ENCODE assay signal across 13 mouse cellular contexts in the genomic region with DNA sequence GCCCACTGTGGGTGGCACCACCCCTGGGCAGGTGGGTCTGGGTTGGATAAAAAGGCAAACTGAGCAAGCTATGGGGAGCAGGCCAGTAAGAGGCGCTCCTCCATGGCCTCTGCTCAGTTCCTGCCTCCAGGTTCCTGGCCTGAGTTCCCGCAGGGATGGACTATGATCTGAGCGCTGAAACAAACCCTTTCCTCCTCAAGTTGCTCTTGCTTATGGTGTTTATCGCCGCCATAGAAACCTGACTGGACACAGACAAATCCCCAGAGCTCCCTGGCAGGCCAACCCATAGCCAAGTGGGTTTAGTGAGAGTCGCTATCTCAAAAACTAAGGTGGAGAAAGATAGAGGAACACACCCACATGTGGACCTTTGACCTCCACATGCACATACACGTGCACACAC.
DNase-seq lines count a peak whose midpoint lies in the region; ATAC-seq and TF ChIP-seq lines count a peak whose summit lies in the region.
"Had no signal": no experiment of that assay in that cellular context is flagged by ENCODE, and none has a peak within 500 bp of the region (broad histone marks: within the 10 kb centered on the region; RNA-seq: fewer than 3 reads in every experiment).

No protein-coding gene starts in this region.

- no peak for TF ChIP-seq CTCF in heart, postnatal 0 days (IDR thresholded peaks at IDR 0.05; ENCODE audit: low read depth)
- TF ChIP-seq CTCF in lung, embryonic 14.5 days (IDR thresholded peaks at IDR 0.05; ENCODE audit: low read depth), result no peak
- TF ChIP-seq CTCF in brain, embryonic 14.5 days (IDR thresholded peaks at IDR 0.05; ENCODE audit: borderline replicate concordance, extremely low read depth, insufficient read depth, insufficient read length), result no peak

- no peak for TF ChIP-seq POLR2A in brain, embryonic 14.5 days (IDR thresholded peaks at IDR 0.05; ENCODE audit: borderline replicate concordance, extremely low read depth, insufficient read depth, insufficient read length, poor library complexity, severe bottlenecking)

- H3K36me3 ChIP-seq in heart, postnatal 0 days (replicated peaks; ENCODE audit: control insufficient read depth, insufficient read depth, low read length), result no peaks in the 10 kb centered on the region
- H3K36me3 ChIP-seq in lung, embryonic 14.5 days (ENCODE audit: insufficient read depth), result no peaks in the 10 kb centered on the region
- no peaks in the 10 kb centered on the region for H3K36me3 ChIP-seq in stomach, embryonic 14.5 days (ENCODE audit: control insufficient read depth, insufficient read depth, low read length)
- H3K36me3 ChIP-seq: heart, embryonic 12.5 days; hindbrain, embryonic 13.5 days; limb, embryonic 12.5 days had no signal

- no peak for DNase-seq in heart, postnatal 0 days (ENCODE audit: low spot score)
- no peak for DNase-seq in heart, adult 18-20 months
- peak; percentile 43 for DNase-seq in lung, embryonic 14.5 days
- no peak for DNase-seq in lung, adult 18-20 months
- peak; percentile 12 for DNase-seq in brain, embryonic 14.5 days (ENCODE audit: low read depth)
- DNase-seq in embryo, embryonic 9.5 days (ENCODE audit: extremely low spot score), result no peak
- DNase-seq: cerebellum, adult 9-11 months; right cerebral cortex, adult 18-20 months; thymus, postnatal 14 days had no signal

- no peaks in the 10 kb centered on the region for H3K27me3 ChIP-seq in heart, postnatal 0 days (ENCODE audit: control insufficient read depth, insufficient read depth, low read length)
- no peaks in the 10 kb centered on the region for H3K27me3 ChIP-seq in lung, embryonic 14.5 days (ENCODE audit: insufficient read depth, low read length)
- no peaks in the 10 kb centered on the region for H3K27me3 ChIP-seq in stomach, embryonic 14.5 days (ENCODE audit: control insufficient read depth, insufficient read depth, low read length)
- H3K27me3 ChIP-seq: heart, embryonic 12.5 days; hindbrain, embryonic 13.5 days; limb, embryonic 12.5 days had no signal

- peaks cover 38% of the 10 kb centered on the region for H3K4me1 ChIP-seq in heart, postnatal 0 days (ENCODE audit: control insufficient read depth, insufficient read depth)
- H3K4me1 ChIP-seq in lung, embryonic 14.5 days (ENCODE audit: insufficient read depth), result peaks cover 50% of the 10 kb centered on the region
- peaks cover 38% of the 10 kb centered on the region for H3K4me1 ChIP-seq in stomach, embryonic 14.5 days (ENCODE audit: control insufficient read depth, insufficient read depth, low read length)

- no peaks in the 10 kb centered on the region for H3K9me3 ChIP-seq in heart, postnatal 0 days (replicated peaks; ENCODE audit: control insufficient read depth, low read length)
- no peaks in the 10 kb centered on the region for H3K9me3 ChIP-seq in lung, embryonic 14.5 days (ENCODE audit: low read depth, low read length)
- no peaks in the 10 kb centered on the region for H3K9me3 ChIP-seq in stomach, embryonic 14.5 days (ENCODE audit: control insufficient read depth, low read depth, low read length)
- H3K9me3 ChIP-seq: heart, embryonic 12.5 days; hindbrain, embryonic 13.5 days; limb, embryonic 12.5 days had no signal

- H3K27ac ChIP-seq in heart, postnatal 0 days (ENCODE audit: low read depth), result peak overlapping the region; percentile 53
- peak overlapping the region; percentile 64 for H3K27ac ChIP-seq in lung, embryonic 14.5 days (ENCODE audit: low read depth)
- peak overlapping the region; percentile 53; the same call in 1 of the 2 replicates for H3K27ac ChIP-seq in stomach, embryonic 14.5 days (ENCODE audit: low read length)
- H3K27ac ChIP-seq: hindbrain, embryonic 13.5 days; limb, embryonic 12.5 days had no signal

- ATAC-seq in heart, postnatal 0 days (ENCODE audit: insufficient read depth, low read depth), result no peak
- ATAC-seq in lung, embryonic 14.5 days (ENCODE audit: insufficient read depth), result no peak
- ATAC-seq in stomach, embryonic 14.5 days (ENCODE audit: insufficient number of reproducible peaks, insufficient read depth, low FRiP score, low read depth), result no peak

- H3K4me2 ChIP-seq in heart, postnatal 0 days (ENCODE audit: low read depth, low read length), result no peak overlapping the region
- no peak overlapping the region for H3K4me2 ChIP-seq in lung, embryonic 14.5 days
- no peak overlapping the region for H3K4me2 ChIP-seq in stomach, embryonic 14.5 days (replicated peaks; ENCODE audit: low read depth, low read length)
- H3K4me2 ChIP-seq: heart, embryonic 12.5 days; hindbrain, embryonic 13.5 days; limb, embryonic 12.5 days had no signal

- WGBS in heart, postnatal 0 days, result 65% methylated on average over 7 of the region's 7 CpGs
- WGBS in lung, embryonic 14.5 days, result 68% methylated on average over 7 of the region's 7 CpGs
- 72% methylated on average over 7 of the region's 7 CpGs for WGBS in stomach, embryonic 14.5 days

- no peak for TF ChIP-seq EP300 in heart, postnatal 0 days (IDR thresholded peaks at IDR 0.05; ENCODE audit: low read depth)

- no peak overlapping the region for H3K9ac ChIP-seq in heart, postnatal 0 days (replicated peaks; ENCODE audit: low read depth, low read length)
- no peak overlapping the region for H3K9ac ChIP-seq in lung, embryonic 14.5 days
- H3K9ac ChIP-seq in stomach, embryonic 14.5 days (replicated peaks; ENCODE audit: low read depth, low read length), result no peak overlapping the region
- H3K9ac ChIP-seq: hindbrain, embryonic 13.5 days; limb, embryonic 12.5 days had no signal

- H3K4me3 ChIP-seq in heart, postnatal 0 days (ENCODE audit: low read depth, low read length), result no peak overlapping the region
- no peak overlapping the region for H3K4me3 ChIP-seq in lung, embryonic 14.5 days (ENCODE audit: low read depth, low read length)
- no peak overlapping the region for H3K4me3 ChIP-seq in stomach, embryonic 14.5 days (ENCODE audit: low read depth, low read length)
- H3K4me3 ChIP-seq: heart, embryonic 12.5 days; hindbrain, embryonic 13.5 days; limb, embryonic 12.5 days had no signal

Comparison
In these comparisons a context has a peak if more than half of its experiments do, and no peak if none do; other contexts are left out.
1. DNase-seq: peak in lung, embryonic 14.5 days (single experiment) and brain, embryonic 14.5 days (single experiment); none in heart, postnatal 0 days (single experiment), heart, adult 18-20 months (0 of 2), lung, adult 18-20 months (0 of 2) and embryo, embryonic 9.5 days (single experiment).
2. Peak in every context shown above with its lines, with median percentiles within 50 percentile points of each other: H3K27ac ChIP-seq.